Mouse (Mus musculus) myocyte (in vitro differentiated cells): ENCODE measurements around the gene Irf2. TPM values are rescaled to one million over a fixed set of nuclear protein-coding genes. Genes with fewer than 3 reads are reported as not detected.
"Not testable (repeated sequence)": the region's sequence is repeated elsewhere in the genome, so short reads cannot be mapped to it uniquely, and the experiment has no call there.

Experiments used
- H3K27me3 ChIP-seq: one replicate; pipeline ENCODE4 v1.6.1; 2011; ENCODE audit not compliant: control insufficient read depth, insufficient read depth, insufficient read length
- H3K36me3 ChIP-seq: one replicate; pipeline ENCODE4 v1.6.1; 2011; ENCODE audit not compliant: control insufficient read depth, insufficient read depth
- H3K4me2 ChIP-seq: one replicate; pipeline ENCODE4 v1.6.1; 2011; ENCODE audit warnings: low read depth, control low read depth
- H3K4me3 ChIP-seq: one replicate; pipeline ENCODE4 v1.5.1; 2011; ENCODE audit warnings: mild to moderate bottlenecking, control low read depth, moderate library complexity
- H3K79me2 ChIP-seq: one replicate; pipeline ENCODE4 v1.6.1; 2011; ENCODE audit not compliant: control insufficient read depth, insufficient read depth
- H3ac ChIP-seq: one replicate; pipeline ENCODE4 v1.6.1; 2011; ENCODE audit not compliant: control insufficient read depth, insufficient read length
- CEBPB ChIP-seq: IDR thresholded peaks from 2 replicates; pipeline ENCODE4 v1.6.1; 2011; ENCODE audit warnings: mild to moderate bottlenecking, moderate library complexity; ENCODE audit not compliant: poor library complexity, insufficient read depth, severe bottlenecking
- E2F4 ChIP-seq: IDR thresholded peaks from one replicate; pipeline ENCODE4 v1.6.1; 2011; ENCODE audit warnings: mild to moderate bottlenecking, control low read depth, moderate library complexity; ENCODE audit not compliant: insufficient read depth
- MAX ChIP-seq: IDR thresholded peaks from one replicate; pipeline ENCODE4 v1.6.1; 2011; ENCODE audit warnings: low read depth, mild to moderate bottlenecking, control low read depth
- MYOD1 ChIP-seq, 3 experiments: IDR thresholded peaks; one replicate each; pipeline ENCODE4 v1.6.1; 2011; ENCODE audit warnings: control low read depth in 2 of 3, low read depth in 2 of 3, mild to moderate bottlenecking in 2 of 3, moderate library complexity in 1 of 3; ENCODE audit not compliant: insufficient read length in 2 of 3, control insufficient read depth in 1 of 3
- MYOG ChIP-seq, 3 experiments: IDR thresholded peaks; one replicate each; pipeline ENCODE4 v1.6.1; 2011; ENCODE audit warnings: control low read depth in 2 of 3, low read depth in 2 of 3, mild to moderate bottlenecking in 2 of 3; ENCODE audit not compliant: insufficient read length in 2 of 3, control insufficient read depth in 1 of 3, insufficient read depth in 1 of 3
- POLR2A ChIP-seq: IDR thresholded peaks from one replicate; pipeline ENCODE4 v1.6.1; 2011; ENCODE audit warnings: low read depth, mild to moderate bottlenecking, control low read depth, moderate library complexity; ENCODE audit not compliant: insufficient read length
- POLR2AphosphoS2 ChIP-seq: IDR thresholded peaks from one replicate; pipeline ENCODE4 v1.6.1; 2011; ENCODE audit warnings: low read depth, control low read depth; ENCODE audit not compliant: insufficient read length
- REST ChIP-seq: IDR thresholded peaks from one replicate; pipeline ENCODE4 v1.6.1; 2011; ENCODE audit warnings: mild to moderate bottlenecking, control low read depth, moderate library complexity; ENCODE audit not compliant: insufficient read depth, insufficient read length
- SRF ChIP-seq: IDR thresholded peaks from one replicate; pipeline ENCODE4 v1.6.1; 2011; ENCODE audit warnings: low read depth; ENCODE audit not compliant: control insufficient read depth, insufficient read length
- TCF12 ChIP-seq: IDR thresholded peaks from one replicate; pipeline ENCODE4 v1.6.1; 2011; ENCODE audit warnings: mild to moderate bottlenecking, control low read depth; ENCODE audit not compliant: poor library complexity, insufficient read depth, severe bottlenecking
- TCF3 ChIP-seq: IDR thresholded peaks from one replicate; pipeline ENCODE4 v1.6.1; 2011; ENCODE audit warnings: low read depth, control low read depth; ENCODE audit not compliant: insufficient read length
- USF1 ChIP-seq: IDR thresholded peaks from one replicate; pipeline ENCODE4 v1.6.1; 2011; ENCODE audit warnings: low read depth, mild to moderate bottlenecking, control low read depth, moderate library complexity
- polyA plus RNA-seq: library from polyadenylated mRNA; unstranded; fragments of >200 nt; fragmentation: generic; extraction: Trizol; gene quantifications from one replicate; pipeline ENCODE4 v1.2.1, GENCODE M21; 2012; ENCODE audit warnings: missing spikeins

Gene Irf2
- polyA plus RNA-seq, 1 experiment = 8.8 TPM

GRCm38 (mm10) chr8:46720656-46721055, 18.9 kb upstream of the Irf2 start:
- H3K36me3 ChIP-seq = no peaks in the 10 kb centered on the region
- no peak overlapping the region for H3K4me2 ChIP-seq
- no peaks in the 10 kb centered on the region for H3K79me2 ChIP-seq
- H3K4me3 ChIP-seq = no peak overlapping the region
- no peaks in the 10 kb centered on the region for H3K27me3 ChIP-seq
- TF ChIP-seq MYOD1 (IDR thresholded peaks at IDR 0.05; ENCODE audit: control insufficient read depth in 1 of 3, insufficient read length in 2 of 3, low read depth in 2 of 3) (no peak), REST (no peak), TCF3 (no peak), TCF12 (no peak), POLR2AphosphoS2 (no peak), USF1 (no peak), SRF (no peak), MAX (no peak), CEBPB (no peak), POLR2A (no peak), MYOG (IDR thresholded peaks at IDR 0.05; ENCODE audit: control insufficient read depth in 1 of 3, insufficient read depth in 1 of 3, insufficient read length in 2 of 3, low read depth in 2 of 3) (no peak), E2F4 (no peak)
- no peak overlapping the region for H3ac ChIP-seq

- Histone ChIP-seq H3K79me2 (no peaks in the 10 kb centered on the region), H3K4me3 (no peak overlapping the region), H3K4me2 (no peak overlapping the region), H3K36me3 (no peaks in the 10 kb centered on the region), H3ac (no peak overlapping the region), H3K27me3 (no peaks in the 10 kb centered on the region)
- TF ChIP-seq TCF3 (no peak), REST (no peak), TCF12 (no peak), USF1 (no peak)
These were observed 18.3 kb upstream of the Irf2 start for GRCm38 (mm10) chr8:46721065-46721845.

GRCm38 (mm10) chr8:46722536-46722935, 17.0 kb upstream of the Irf2 start:
- Histone ChIP-seq H3K36me3 (no peaks in the 10 kb centered on the region), H3K4me2 (no peak overlapping the region)

GRCm38 (mm10) chr8:46726383-46726782, 13.1 kb upstream of the Irf2 start:
- no peaks in the 10 kb centered on the region for H3K79me2 ChIP-seq
- H3ac ChIP-seq = no peak overlapping the region
- H3K27me3 ChIP-seq = no peaks in the 10 kb centered on the region
- TF ChIP-seq REST (no peak), SRF (no peak), E2F4 (no peak), POLR2AphosphoS2 (no peak), CEBPB (no peak), MAX (no peak), TCF3 (no peak), TCF12 (no peak), MYOG (IDR thresholded peaks at IDR 0.05; ENCODE audit: control insufficient read depth in 1 of 3, insufficient read depth in 1 of 3, insufficient read length in 2 of 3, low read depth in 2 of 3) (no peak), POLR2A (no peak), USF1 (no peak), MYOD1 (IDR thresholded peaks at IDR 0.05; ENCODE audit: control insufficient read depth in 1 of 3, insufficient read length in 2 of 3, low read depth in 2 of 3) (no peak)
- no peak overlapping the region for H3K4me3 ChIP-seq
- no peaks in the 10 kb centered on the region for H3K36me3 ChIP-seq
- no peak overlapping the region for H3K4me2 ChIP-seq

More at GRCm38 (mm10) chr8:46722536-46722935, 17.0 kb upstream of the Irf2 start:
- Histone ChIP-seq H3K4me3 (no peak overlapping the region), H3K27me3 (no peaks in the 10 kb centered on the region), H3K79me2 (no peaks in the 10 kb centered on the region), H3ac (no peak overlapping the region)
- no peak for TF ChIP-seq SRF
- TF ChIP-seq POLR2A = no peak

GRCm38 (mm10) chr8:46729671-46730070, 9.9 kb upstream of the Irf2 start:
- not testable (repeated sequence) for H3K79me2 ChIP-seq, H3K36me3 ChIP-seq, H3ac ChIP-seq, H3K4me2 ChIP-seq, H3K27me3 ChIP-seq, H3K4me3 ChIP-seq
